Mouse (Mus musculus) intestine, postnatal 0 days (tissue): ENCODE results near the gene Asb8. TPM values are rescaled to one million over a fixed set of nuclear protein-coding genes. Genes with fewer than 3 reads are reported as not detected.

Source experiments
- ATAC-seq: fragments of 200-750 bp; cut with Nextera tagmentation; 2 replicates; pipeline ENCODE4 v1.8.0; 2017; ENCODE audit warnings: mild to moderate bottlenecking, moderate TSS enrichment, moderate library complexity
- H3K27ac ChIP-seq: fragments of 300-500 bp; sonication (generic); 2 replicates; pipeline ENCODE4 v1.5.1; 2014; ENCODE audit warnings: mild to moderate bottlenecking, low read depth, low read length, moderate library complexity
- H3K27me3 ChIP-seq: fragments of 300-500 bp; sonication (generic); replicated peaks from 2 replicates; pipeline ENCODE4 v1.6.1; 2014; ENCODE audit warnings: low read length, mixed read lengths; ENCODE audit not compliant: control insufficient read depth, insufficient read depth
- H3K36me3 ChIP-seq: fragments of 300-500 bp; sonication (generic); 2 replicates; pipeline ENCODE4 v1.6.1; 2014; ENCODE audit warnings: mild to moderate bottlenecking, moderate library complexity; ENCODE audit not compliant: control insufficient read depth, insufficient read depth
- H3K4me1 ChIP-seq: fragments of 300-500 bp; sonication (generic); replicated peaks from 2 replicates; pipeline ENCODE4 v1.6.1; 2014; ENCODE audit warnings: antibody characterized with exemption, low read length, mixed read lengths; ENCODE audit not compliant: control insufficient read depth, insufficient read depth
- H3K4me2 ChIP-seq: fragments of 300-500 bp; sonication (generic); replicated peaks from 2 replicates; pipeline ENCODE4 v1.6.1; 2014; ENCODE audit warnings: low read depth, mild to moderate bottlenecking, moderate library complexity
- H3K4me3 ChIP-seq: fragments of 300-500 bp; sonication (generic); 2 replicates; pipeline ENCODE4 v1.5.1; 2014; ENCODE audit warnings: low read depth, low read length
- H3K9ac ChIP-seq: fragments of 300-500 bp; sonication (generic); 2 replicates; pipeline ENCODE4 v1.6.1; 2014; ENCODE audit warnings: mild to moderate bottlenecking, low read depth, low read length
- H3K9me3 ChIP-seq: fragments of 300-500 bp; sonication (generic); 2 replicates; pipeline ENCODE4 v1.6.1; 2016; ENCODE audit warnings: mixed run types; ENCODE audit not compliant: control insufficient read depth
- CTCF ChIP-seq: sonication (generic); IDR thresholded peaks from 2 replicates; pipeline ENCODE4 v1.5.1; 2016; ENCODE audit warnings: low read depth, mild to moderate bottlenecking, control low read depth, antibody characterized with exemption, moderate library complexity
- WGBS: fragments of 180-500 bp; shearing (Covaris S2); extraction: QIAGEN DNeasy Blood & Tissue Kit; methylation state at CpG from one replicate; pipeline ENCODE4 v1.1.7; 2014; 5-methylcytosine and 5-hydroxymethylcytosine counted together
- polyA plus RNA-seq: library from polyadenylated mRNA; unstranded; fragments of >200 nt; fragmentation: Nextera tagmentation; extraction: Ambion mirVana; gene quantifications from 2 replicates; pipeline ENCODE4 v1.2.1, GENCODE M21; 2015

The Asb8 gene
- polyA plus RNA-seq, 1 experiment from 2014 or later: 41.9 TPM

- no peaks in the 10 kb centered on the region for H3K27me3 ChIP-seq
- no peak for ATAC-seq
- no peaks in the 10 kb centered on the region for H3K9me3 ChIP-seq
- no peaks in the 10 kb centered on the region for H3K4me1 ChIP-seq
- 90% methylated on average over 3 of the region's 3 CpGs for WGBS
- peaks cover 58% of the 10 kb centered on the region for H3K36me3 ChIP-seq
- H3K9ac ChIP-seq: no peak overlapping the region
- H3K4me3 ChIP-seq: no peak overlapping the region
- no peak for TF ChIP-seq CTCF
- no peak overlapping the region for H3K27ac ChIP-seq
- no peak overlapping the region for H3K4me2 ChIP-seq
Measured at GRCm38 (mm10) chr15:98133471-98133870, 32.0 kb downstream of the Asb8 start.

GRCm38 (mm10) chr15:98131942-98132655, 33.3 kb downstream of the Asb8 start:
- Histone ChIP-seq H3K4me2 (no peak overlapping the region), H3K4me1 (no peaks in the 10 kb centered on the region), H3K27me3 (no peaks in the 10 kb centered on the region), H3K9me3 (no peaks in the 10 kb centered on the region), H3K4me3 (no peak overlapping the region), H3K27ac (no peak overlapping the region), H3K36me3 (peaks cover 61% of the 10 kb centered on the region), H3K9ac (no peak overlapping the region)
- WGBS: 79% methylated on average over 15 of the region's 15 CpGs
- ATAC-seq: no peak
- TF ChIP-seq CTCF: no peak

- no peak overlapping the region for H3K4me3 ChIP-seq
- no peak overlapping the region for H3K4me2 ChIP-seq
- no peak for TF ChIP-seq CTCF
- WGBS: 88% methylated on average over 7 of the region's 7 CpGs
- no peak for ATAC-seq
- H3K4me1 ChIP-seq: no peaks in the 10 kb centered on the region
- peaks cover 61% of the 10 kb centered on the region for H3K36me3 ChIP-seq
- H3K27ac ChIP-seq: no peak overlapping the region
- no peak overlapping the region for H3K9ac ChIP-seq
- no peaks in the 10 kb centered on the region for H3K9me3 ChIP-seq
- no peaks in the 10 kb centered on the region for H3K27me3 ChIP-seq
Measured at GRCm38 (mm10) chr15:98131451-98131850, 34.0 kb downstream of the Asb8 start.

- Histone ChIP-seq H3K27me3 (no peaks in the 10 kb centered on the region), H3K4me2 (no peak overlapping the region), H3K27ac (no peak overlapping the region; the same call in 1 of the 2 replicates), H3K36me3 (peaks cover 61% of the 10 kb centered on the region), H3K9me3 (no peaks in the 10 kb centered on the region), H3K4me1 (no peaks in the 10 kb centered on the region), H3K9ac (no peak overlapping the region), H3K4me3 (no peak overlapping the region)
- no peak for TF ChIP-seq CTCF
- ATAC-seq: no peak
- 90% methylated on average over 4 of the region's 4 CpGs for WGBS
Measured at GRCm38 (mm10) chr15:98131001-98131400, 34.4 kb downstream of the Asb8 start.

GRCm38 (mm10) chr15:98120831-98121230, 44.6 kb downstream of the Asb8 start:
- H3K27ac ChIP-seq: no peak overlapping the region
- H3K9ac ChIP-seq: no peak overlapping the region
- ATAC-seq: no peak
- peaks cover 57% of the 10 kb centered on the region for H3K36me3 ChIP-seq
- 95% methylated on average over 20 of the region's 20 CpGs for WGBS
- no peaks in the 10 kb centered on the region for H3K27me3 ChIP-seq
- H3K9me3 ChIP-seq: no peaks in the 10 kb centered on the region
- H3K4me2 ChIP-seq: no peak overlapping the region
- H3K4me3 ChIP-seq: no peak overlapping the region
- H3K4me1 ChIP-seq: no peaks in the 10 kb centered on the region
- no peak for TF ChIP-seq CTCF

GRCm38 (mm10) chr15:98119363-98119762, 46.1 kb downstream of the Asb8 start:
- Histone ChIP-seq H3K9me3 (no peaks in the 10 kb centered on the region), H3K27ac (no peak overlapping the region), H3K4me2 (no peak overlapping the region), H3K27me3 (no peaks in the 10 kb centered on the region), H3K4me1 (no peaks in the 10 kb centered on the region), H3K9ac (no peak overlapping the region), H3K4me3 (no peak overlapping the region), H3K36me3 (peaks cover 48% of the 10 kb centered on the region)
- no peak for TF ChIP-seq CTCF
- 94% methylated on average over 12 of the region's 12 CpGs for WGBS
- ATAC-seq: no peak

- peaks cover 29% of the 10 kb centered on the region for H3K36me3 ChIP-seq
- no peak for ATAC-seq
Measured at GRCm38 (mm10) chr15:98116287-98116686, 49.1 kb downstream of the Asb8 start.

More at GRCm38 (mm10) chr15:98116287-98116686, 49.1 kb downstream of the Asb8 start:
- H3K9me3 ChIP-seq: no peaks in the 10 kb centered on the region
- no peak overlapping the region for H3K4me2 ChIP-seq
- no peak overlapping the region for H3K4me3 ChIP-seq
- no peak overlapping the region for H3K9ac ChIP-seq
- H3K27me3 ChIP-seq: no peaks in the 10 kb centered on the region
- H3K4me1 ChIP-seq: no peaks in the 10 kb centered on the region
- no peak for TF ChIP-seq CTCF
- H3K27ac ChIP-seq: no peak overlapping the region
- WGBS: 83% methylated on average over 5 of the region's 5 CpGs
